Comparison of ENCODE assay signal across 15 mouse cellular contexts in the genomic region with DNA sequence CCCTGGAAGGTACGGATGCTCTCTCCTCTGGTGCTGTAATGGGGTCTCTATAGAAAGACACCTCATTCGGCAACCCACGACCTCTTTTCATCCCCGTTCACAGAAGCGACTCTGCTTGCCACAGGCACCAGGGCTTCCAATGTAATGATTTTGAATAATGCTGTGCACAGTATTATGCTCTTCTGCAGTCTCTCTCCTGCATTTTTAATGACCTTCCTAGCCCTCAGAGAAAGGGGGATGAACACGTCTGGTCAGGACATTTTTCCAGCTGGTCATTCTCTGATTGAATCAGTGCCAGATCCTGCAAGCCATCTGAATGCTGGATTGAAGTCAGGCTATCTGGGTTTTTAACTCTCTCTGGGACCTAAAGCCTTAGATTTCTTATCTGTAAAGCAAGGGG.
DNase-seq lines count a peak whose midpoint lies in the region; ATAC-seq lines count a peak whose summit lies in the region.
"Had no signal": no experiment of that assay in that cellular context is flagged by ENCODE, and none has a peak within 500 bp of the region (broad histone marks: within the 10 kb centered on the region; RNA-seq: fewer than 3 reads in every experiment).

No protein-coding gene starts in this region.

- no peak overlapping the region for H3K4me3 ChIP-seq in forebrain, embryonic 13.5 days
- H3K4me3 ChIP-seq in forebrain, embryonic 16.5 days (replicated peaks; ENCODE audit: low read length) = no peak overlapping the region
- no peak overlapping the region for H3K4me3 ChIP-seq in midbrain, embryonic 15.5 days
- H3K4me3 ChIP-seq: heart, embryonic 15.5 days; layer of hippocampus, adult 2 months had no signal

- no peak overlapping the region for H3K27ac ChIP-seq in forebrain, embryonic 13.5 days
- H3K27ac ChIP-seq in forebrain, embryonic 16.5 days (ENCODE audit: low read length) = no peak overlapping the region
- 0 out of 2 replicates have a peak overlapping the region, but pooled peaks have one; percentile 14 for H3K27ac ChIP-seq in midbrain, embryonic 15.5 days
- H3K27ac ChIP-seq: heart, embryonic 15.5 days; layer of hippocampus, adult 2 months had no signal

- no peaks in the 10 kb centered on the region for H3K27me3 ChIP-seq in forebrain, embryonic 13.5 days
- no peaks in the 10 kb centered on the region for H3K27me3 ChIP-seq in forebrain, embryonic 16.5 days (replicated peaks; ENCODE audit: control insufficient read depth, insufficient read depth, low read length)
- H3K27me3 ChIP-seq in midbrain, embryonic 15.5 days (replicated peaks) = no peaks in the 10 kb centered on the region
- H3K27me3 ChIP-seq: CH12.LX; heart, embryonic 15.5 days had no signal

- WGBS in forebrain, embryonic 13.5 days = 44% methylated on average over 6 of the region's 6 CpGs
- WGBS in forebrain, embryonic 16.5 days = 48% methylated on average over 6 of the region's 6 CpGs
- WGBS in midbrain, embryonic 15.5 days = 21% methylated on average over 6 of the region's 6 CpGs

- no peak overlapping the region for H3K4me2 ChIP-seq in forebrain, embryonic 13.5 days
- no peak overlapping the region for H3K4me2 ChIP-seq in forebrain, embryonic 16.5 days (ENCODE audit: low read length)
- no peak overlapping the region for H3K4me2 ChIP-seq in midbrain, embryonic 15.5 days
- H3K4me2 ChIP-seq: heart, embryonic 15.5 days; liver, embryonic 11.5 days had no signal

- peak; percentile 89 for DNase-seq in brain, adult 2 months (ENCODE audit: low read depth, low spot score)
- DNase-seq in cerebellum, postnatal 10 days = peak; percentile 72 to 80
- no peak for DNase-seq in ovary, postnatal 14 days (ENCODE audit: low spot score)
- no peak for DNase-seq in urinary bladder, postnatal 36 days (ENCODE audit: low spot score in 2 of 2)
- DNase-seq in kidney, postnatal 10 days = no peak
- DNase-seq: embryo, embryonic 11 days; kidney, adult 9 months; thymus, adult 2 months had no signal

- no peaks in the 10 kb centered on the region for H3K36me3 ChIP-seq in forebrain, embryonic 13.5 days (ENCODE audit: poor library complexity, severe bottlenecking)
- H3K36me3 ChIP-seq in forebrain, embryonic 16.5 days (ENCODE audit: control insufficient read depth, insufficient read depth) = no peaks in the 10 kb centered on the region
- no peaks in the 10 kb centered on the region for H3K36me3 ChIP-seq in midbrain, embryonic 15.5 days (replicated peaks)
- H3K36me3 ChIP-seq: heart, embryonic 15.5 days had no signal

- no peaks in the 10 kb centered on the region for H3K4me1 ChIP-seq in forebrain, embryonic 13.5 days
- H3K4me1 ChIP-seq in forebrain, embryonic 16.5 days (replicated peaks; ENCODE audit: control insufficient read depth, insufficient read depth, low read length) = 0 out of 2 replicates have a peak, but pooled peaks cover 2% of the 10 kb centered on the region
- H3K4me1 ChIP-seq in midbrain, embryonic 15.5 days = peaks cover 15% of the 10 kb centered on the region
- H3K4me1 ChIP-seq: heart, embryonic 15.5 days had no signal

- peak; percentile 43; the same call in 1 of the 2 replicates for ATAC-seq in forebrain, embryonic 13.5 days
- ATAC-seq in forebrain, embryonic 16.5 days = no peak
- ATAC-seq in midbrain, embryonic 15.5 days (replicated peaks) = peak; percentile 67

- no peaks in the 10 kb centered on the region for H3K9me3 ChIP-seq in forebrain, embryonic 13.5 days (replicated peaks)
- H3K9me3 ChIP-seq in forebrain, embryonic 16.5 days (ENCODE audit: control insufficient read depth, low read length) = no peaks in the 10 kb centered on the region
- no peaks in the 10 kb centered on the region for H3K9me3 ChIP-seq in midbrain, embryonic 15.5 days
- H3K9me3 ChIP-seq: heart, embryonic 15.5 days had no signal

- H3K9ac ChIP-seq in forebrain, embryonic 13.5 days = no peak overlapping the region
- H3K9ac ChIP-seq in forebrain, embryonic 16.5 days (replicated peaks; ENCODE audit: low read depth, low read length) = no peak overlapping the region
- no peak overlapping the region for H3K9ac ChIP-seq in midbrain, embryonic 15.5 days
- H3K9ac ChIP-seq: heart, embryonic 15.5 days had no signal

Comparison
In these comparisons a context has a peak if more than half of its experiments do, and no peak if none do; other contexts are left out.
1. DNase-seq: peak in brain, adult 2 months (single experiment) and cerebellum, postnatal 10 days (2 of 2); none in ovary, postnatal 14 days (single experiment), urinary bladder, postnatal 36 days (0 of 2) and kidney, postnatal 10 days (single experiment).